Mouse (Mus musculus) midbrain, embryonic 12.5 days (tissue): ENCODE measurements around the gene Ubqln4. TPM values are rescaled to one million over a fixed set of nuclear protein-coding genes. Genes with fewer than 3 reads are reported as not detected.

ENCODE experiments used
- ATAC-seq: fragments of 200-750 bp; cut with Nextera tagmentation; 2 replicates; pipeline ENCODE4 v1.8.0; 2017; ENCODE audit warnings: low read depth, moderate TSS enrichment, moderate library complexity; ENCODE audit not compliant: low FRiP score
- H3K27ac ChIP-seq: fragments of 300-500 bp; sonication (generic); replicated peaks from 2 replicates; pipeline ENCODE4 v1.5.1; 2016; ENCODE audit warnings: mild to moderate bottlenecking
- H3K27me3 ChIP-seq: fragments of 300-500 bp; sonication (generic); 2 replicates; pipeline ENCODE4 v1.6.1; 2016; ENCODE audit warnings: mild to moderate bottlenecking
- H3K36me3 ChIP-seq: fragments of 300-500 bp; sonication (generic); 2 replicates; pipeline ENCODE4 v1.6.1; 2016
- H3K4me1 ChIP-seq: fragments of 300-500 bp; sonication (generic); 2 replicates; pipeline ENCODE4 v1.6.1; 2016
- H3K4me2 ChIP-seq: fragments of 300-500 bp; sonication (generic); replicated peaks from 2 replicates; pipeline ENCODE4 v1.6.1; 2016; ENCODE audit warnings: mild to moderate bottlenecking, moderate library complexity
- H3K4me3 ChIP-seq: fragments of 300-500 bp; sonication (generic); 2 replicates; pipeline ENCODE4 v1.5.1; 2016; ENCODE audit warnings: mild to moderate bottlenecking
- H3K9ac ChIP-seq: fragments of 300-500 bp; sonication (generic); replicated peaks from 2 replicates; pipeline ENCODE4 v1.6.1; 2016; ENCODE audit warnings: mild to moderate bottlenecking, moderate library complexity
- H3K9me3 ChIP-seq: fragments of 300-500 bp; sonication (generic); 2 replicates; pipeline ENCODE4 v1.6.1; 2016; ENCODE audit warnings: mild to moderate bottlenecking
- WGBS: fragments of 180-500 bp; shearing (Covaris S2); methylation state at CpG from one replicate; pipeline ENCODE4 v1.1.7; 2016; 5-methylcytosine and 5-hydroxymethylcytosine counted together
- polyA plus RNA-seq: library from polyadenylated mRNA; unstranded; fragments of >200 nt; fragmentation: Nextera tagmentation; extraction: Ambion mirVana; gene quantifications from 2 replicates; pipeline ENCODE4 v1.2.1, GENCODE M21; 2016

Ubqln4 gene
- polyA plus RNA-seq, 1 experiment from 2014 or later: 64.7 TPM

GRCm38 (mm10) chr3:88513546-88514115, 39.9 kb upstream of the Ubqln4 start:
- Histone ChIP-seq H3K9ac (no peak overlapping the region), H3K4me1 (peaks cover 41% of the 10 kb centered on the region), H3K4me3 (no peak overlapping the region), H3K27me3 (peaks cover 5% of the 10 kb centered on the region; the same call in 1 of the 2 replicates), H3K9me3 (no peaks in the 10 kb centered on the region), H3K36me3 (no peaks in the 10 kb centered on the region), H3K4me2 (no peak overlapping the region), H3K27ac (no peak overlapping the region)
- ATAC-seq: no peak
- WGBS: 78% methylated on average over 7 of the region's 7 CpGs

- H3K36me3 ChIP-seq: no peaks in the 10 kb centered on the region
- WGBS: 88% methylated on average over 10 of the region's 10 CpGs
- peaks cover 5% of the 10 kb centered on the region; the same call in 1 of the 2 replicates for H3K27me3 ChIP-seq
- H3K9ac ChIP-seq: no peak overlapping the region
- H3K4me2 ChIP-seq: no peak overlapping the region
- H3K27ac ChIP-seq: no peak overlapping the region
- no peaks in the 10 kb centered on the region for H3K9me3 ChIP-seq
- ATAC-seq: no peak
- peaks cover 37% of the 10 kb centered on the region for H3K4me1 ChIP-seq
- H3K4me3 ChIP-seq: no peak overlapping the region
Observed at GRCm38 (mm10) chr3:88514231-88515094, 39.1 kb upstream of the Ubqln4 start.

GRCm38 (mm10) chr3:88515095-88515386, 38.5 kb upstream of the Ubqln4 start:
- Histone ChIP-seq H3K4me3 (no peak overlapping the region), H3K9me3 (no peaks in the 10 kb centered on the region), H3K4me1 (peaks cover 32% of the 10 kb centered on the region), H3K36me3 (no peaks in the 10 kb centered on the region), H3K4me2 (no peak overlapping the region), H3K9ac (no peak overlapping the region), H3K27ac (no peak overlapping the region), H3K27me3 (peaks cover 5% of the 10 kb centered on the region; the same call in 1 of the 2 replicates)
- 93% methylated on average over 2 of the region's 2 CpGs for WGBS
- no peak for ATAC-seq

GRCm38 (mm10) chr3:88516407-88516806, 37.2 kb upstream of the Ubqln4 start:
- H3K9me3 ChIP-seq: no peaks in the 10 kb centered on the region
- H3K4me1 ChIP-seq: peaks cover 23% of the 10 kb centered on the region
- no peak for ATAC-seq
- no peak overlapping the region for H3K4me2 ChIP-seq
- peaks cover 4% of the 10 kb centered on the region; the same call in 1 of the 2 replicates for H3K27me3 ChIP-seq
- no peaks in the 10 kb centered on the region for H3K36me3 ChIP-seq
- H3K9ac ChIP-seq: no peak overlapping the region
- H3K4me3 ChIP-seq: no peak overlapping the region
- 85% methylated on average over 2 of the region's 2 CpGs for WGBS
- no peak overlapping the region for H3K27ac ChIP-seq

- WGBS: 90% methylated on average over 4 of the region's 4 CpGs
- H3K27ac ChIP-seq: no peak overlapping the region
- 0 out of 2 replicates have a peak, but pooled peaks cover 6% of the 10 kb centered on the region for H3K4me1 ChIP-seq
Observed at GRCm38 (mm10) chr3:88518411-88518810, 35.1 kb upstream of the Ubqln4 start.

GRCm38 (mm10) chr3:88520078-88520477, 33.5 kb upstream of the Ubqln4 start:
- 86% methylated on average over 2 of the region's 2 CpGs for WGBS
- Histone ChIP-seq H3K4me1 (0 out of 2 replicates have a peak, but pooled peaks cover 3% of the 10 kb centered on the region), H3K36me3 (peaks cover 25% of the 10 kb centered on the region), H3K4me3 (no peak overlapping the region), H3K27ac (no peak overlapping the region), H3K9me3 (no peaks in the 10 kb centered on the region), H3K4me2 (no peak overlapping the region), H3K9ac (no peak overlapping the region), H3K27me3 (no peaks in the 10 kb centered on the region)
- no peak for ATAC-seq

More at GRCm38 (mm10) chr3:88518411-88518810, 35.1 kb upstream of the Ubqln4 start:
- H3K4me3 ChIP-seq: no peak overlapping the region
- no peak overlapping the region for H3K9ac ChIP-seq
- H3K9me3 ChIP-seq: no peaks in the 10 kb centered on the region
- H3K36me3 ChIP-seq: peaks cover 8% of the 10 kb centered on the region; the same call in 1 of the 2 replicates
- no peak overlapping the region for H3K4me2 ChIP-seq
- H3K27me3 ChIP-seq: no peaks in the 10 kb centered on the region; the same call in 1 of the 2 replicates
- no peak for ATAC-seq

GRCm38 (mm10) chr3:88521156-88521555, 32.4 kb upstream of the Ubqln4 start:
- H3K4me3 ChIP-seq: no peak overlapping the region
- peaks cover 28% of the 10 kb centered on the region for H3K36me3 ChIP-seq
- no peaks in the 10 kb centered on the region for H3K9me3 ChIP-seq
- WGBS: 91% methylated on average over 6 of the region's 6 CpGs
- ATAC-seq: no peak
- H3K27me3 ChIP-seq: no peaks in the 10 kb centered on the region
- H3K9ac ChIP-seq: no peak overlapping the region
- H3K4me1 ChIP-seq: peaks cover 10% of the 10 kb centered on the region
- H3K27ac ChIP-seq: no peak overlapping the region
- no peak overlapping the region for H3K4me2 ChIP-seq

- 39% methylated on average over 9 of the region's 9 CpGs for WGBS
- Histone ChIP-seq H3K27me3 (no peaks in the 10 kb centered on the region), H3K4me1 (peaks cover 15% of the 10 kb centered on the region), H3K27ac (no peak overlapping the region), H3K36me3 (peaks cover 28% of the 10 kb centered on the region), H3K9ac (no peak overlapping the region), H3K4me3 (no peak overlapping the region), H3K4me2 (no peak overlapping the region), H3K9me3 (no peaks in the 10 kb centered on the region)
- ATAC-seq: peak; percentile 7; the same call in 1 of the 2 replicates
Observed at GRCm38 (mm10) chr3:88521803-88522331, 31.7 kb upstream of the Ubqln4 start.

- Histone ChIP-seq H3K27ac (no peak overlapping the region), H3K4me1 (peaks cover 25% of the 10 kb centered on the region), H3K4me3 (no peak overlapping the region), H3K36me3 (peaks cover 28% of the 10 kb centered on the region), H3K4me2 (no peak overlapping the region), H3K27me3 (no peaks in the 10 kb centered on the region), H3K9me3 (no peaks in the 10 kb centered on the region), H3K9ac (no peak overlapping the region)
- WGBS: 90% methylated on average over 8 of the region's 8 CpGs
- no peak for ATAC-seq
Observed at GRCm38 (mm10) chr3:88523027-88523426, 30.5 kb upstream of the Ubqln4 start.

GRCm38 (mm10) chr3:88525021-88525420, 28.5 kb upstream of the Ubqln4 start:
- Histone ChIP-seq H3K27ac (no peak overlapping the region), H3K9me3 (no peaks in the 10 kb centered on the region), H3K4me2 (no peak overlapping the region), H3K9ac (no peak overlapping the region), H3K27me3 (no peaks in the 10 kb centered on the region), H3K4me1 (peaks cover 43% of the 10 kb centered on the region), H3K4me3 (no peak overlapping the region), H3K36me3 (peaks cover 28% of the 10 kb centered on the region)
- 86% methylated on average over 5 of the region's 5 CpGs for WGBS
- ATAC-seq: no peak

- Histone ChIP-seq H3K4me2 (peak overlapping the region; percentile 35), H3K4me3 (peak overlapping the region; percentile 22), H3K36me3 (peaks cover 28% of the 10 kb centered on the region), H3K27me3 (no peaks in the 10 kb centered on the region), H3K27ac (no peak overlapping the region), H3K4me1 (peaks cover 50% of the 10 kb centered on the region), H3K9me3 (no peaks in the 10 kb centered on the region), H3K9ac (no peak overlapping the region)
- 32% methylated on average over 17 of the region's 17 CpGs for whole genome bisulfite sequencing
- peak; percentile 75 for ATAC-seq
Observed at GRCm38 (mm10) chr3:88526157-88527131, 27.1 kb upstream of the Ubqln4 start.
